8 mouse cellular contexts compared by ENCODE assay signal in genomic region chr8:85397508-85397907, GRCm38 (mm10). TPM values are rescaled to one million over a fixed set of nuclear protein-coding genes. Genes with fewer than 3 reads are reported as not detected.
DNase-seq lines count a peak whose midpoint lies in the region; ATAC-seq and TF ChIP-seq lines count a peak whose summit lies in the region.

No protein-coding gene starts in this region.

- H3K27ac ChIP-seq in layer of hippocampus, adult 2 months, result no peak overlapping the region
- H3K27ac ChIP-seq in MEL (ENCODE audit: control insufficient read depth, low read depth, low read length), result peak overlapping the region; percentile 90

- H3K9me3 ChIP-seq in MEL (replicated peaks; ENCODE audit: insufficient read depth, low read length), result no peaks in the 10 kb centered on the region

- H3K27me3 ChIP-seq in MEL (ENCODE audit: control insufficient read depth in 1 of 2, insufficient read depth in 2 of 2, low read length in 2 of 2), result no peaks in the 10 kb centered on the region

- TF ChIP-seq RAD21 in MEL (IDR thresholded peaks at IDR 0.05; ENCODE audit: low read depth, low read length), result peak; percentile 80

- peak overlapping the region; percentile 41 for H3K9ac ChIP-seq in MEL (ENCODE audit: control insufficient read depth, low read depth, low read length, poor library complexity, severe bottlenecking)

- peaks cover 6 to 36% of the 10 kb centered on the region in 2 experiments; a peak in 3 of 4 replicates for H3K4me1 ChIP-seq in MEL (ENCODE audit: control insufficient read depth in 1 of 2, insufficient read depth in 2 of 2, low read length in 2 of 2)

- peaks cover 0 to 20% of the 10 kb centered on the region in 2 experiments; a peak in 2 of 4 replicates for H3K36me3 ChIP-seq in MEL (ENCODE audit: control insufficient read depth in 1 of 2, insufficient read depth in 2 of 2, low read length in 2 of 2)

- peak in 1 of 2 experiments; percentile 62 for DNase-seq in layer of hippocampus, adult 2 months (ENCODE audit: low spot score in 2 of 2)
- DNase-seq in layer of hippocampus, adult 9-11 months, result no peak
- DNase-seq in MEL (ENCODE audit: low read depth, low spot score), result peak; percentile 89
- peak; percentile 77 for DNase-seq in c-Kit-negative CD71-positive TER-119-positive erythroid progenitor cells, embryonic 14.5 days (ENCODE audit: low read depth, low spot score)
- DNase-seq in heart, postnatal 10 days, result peak; percentile 65 to 77
- peak; percentile 85 for DNase-seq in liver
- DNase-seq in ovary, postnatal 36 days (ENCODE audit: low spot score), result peak; percentile 36

- H3K79me2 ChIP-seq in MEL (ENCODE audit: control insufficient read depth, insufficient read depth, low read length, poor library complexity), result no peaks in the 10 kb centered on the region

- no peak for TF ChIP-seq EP300 in MEL (IDR thresholded peaks at IDR 0.05; ENCODE audit: low read depth in 1 of 2, low read length in 2 of 2)

- TF ChIP-seq POLR2A in MEL (IDR thresholded peaks at IDR 0.05; ENCODE audit: control insufficient read depth in 1 of 2, insufficient read depth in 1 of 2, low read depth in 1 of 2, low read length in 2 of 2, poor library complexity in 1 of 2), result 0 out of 4 replicates have a peak, but pooled peaks of 1 of the 2 experiments have one; percentile 43

- no peak for ATAC-seq in inflammation-experienced regulatory T-cells, adult 6 months

- peak; percentile 91 for TF ChIP-seq CTCF in layer of hippocampus, adult 2 months (conservative IDR thresholded peaks at IDR 0.05)
- peak; percentile 73 to 95 (median 92) for TF ChIP-seq CTCF in MEL (IDR thresholded peaks at IDR 0.05 in 2 of 3, conservative IDR thresholded peaks at IDR 0.05 in 1 of 3; ENCODE audit: control insufficient read depth in 1 of 3, insufficient read depth in 1 of 3, low read depth in 2 of 3, low read length in 3 of 3, poor library complexity in 1 of 3, severe bottlenecking in 1 of 3)

- intact Hi-C loops in heart, postnatal 10 days (cut with DNase I), result loop anchor here (1.0 to 2.0 kb wide), 2 partner anchors 39 to 85 kb away; no protein-coding TSS in a partner anchor

- no peak overlapping the region for H3K4me3 ChIP-seq in layer of hippocampus, adult 2 months
- peak overlapping the region; percentile 32 to 40 for H3K4me3 ChIP-seq in MEL (ENCODE audit: control insufficient read depth in 1 of 2, insufficient read depth in 1 of 2, low read depth in 2 of 2, low read length in 2 of 2)

TF ChIP-seq in MEL, 35 proteins besides CTCF, POLR2A, EP300 and RAD21:
- TF ChIP-seq MXI1 (IDR thresholded peaks at IDR 0.05; ENCODE audit: low read depth, low read length) (peak; percentile 36), SMC3 (IDR thresholded peaks at IDR 0.05; ENCODE audit: low read depth, low read length) (peak; percentile 95), TBP (IDR thresholded peaks at IDR 0.05; ENCODE audit: low read depth, low read length) (peak; percentile 81), ZC3H11A (IDR thresholded peaks at IDR 0.05; ENCODE audit: low read depth, low read length) (peak; percentile 89), SIN3A (IDR thresholded peaks at IDR 0.05; ENCODE audit: low read length) (peak; percentile 46; the same call in 1 of the 2 replicates), JUND (IDR thresholded peaks at IDR 0.05; ENCODE audit: low read depth, low read length) (no peak), GATA1 (IDR thresholded peaks at IDR 0.05; ENCODE audit: low read depth, low read length) (no peak), RCOR1 (IDR thresholded peaks at IDR 0.05; ENCODE audit: low read depth, low read length) (no peak), ZNF384 (IDR thresholded peaks at IDR 0.05; ENCODE audit: low read depth, low read length) (peak; percentile 52; the same call in 1 of the 2 replicates)
TF ChIP-seq in MEL: peak in this region for 6.

RNA-seq across cellular contexts. Expression of gene Mylk3, which starts 11.4 kb away (rescaled TPM):
- 1 to 10 TPM; 4.1 to 4.9 TPM for total RNA-seq in layer of hippocampus, adult 2 months (2021)
- total RNA-seq in MEL (2012; rRNA removed), result 6.7 and 10.4 TPM in 2 replicates
- polyA plus RNA-seq in MEL (2012; ENCODE audit: insufficient read depth in 1 of 2, insufficient read length in 2 of 2, low read depth in 1 of 2, low replicate concordance in 2 of 2, missing spikeins in 1 of 2), result 1 to 10 TPM in 1 of 2 experiments, not detected in 1; 9.5 TPM
- total RNA-seq in heart, postnatal 10 days (2021), result 100 to 1,000 TPM; 274 to 314 TPM
- not detected for polyA plus RNA-seq in inflammation-experienced regulatory T-cells, adult 6 months (2017; shearing (Covaris generic))

RNA-seq across cellular contexts. Expression of gene 4921524J17Rik, which starts 35.1 kb away (rescaled TPM):
- 10 to 100 TPM; 16.5 to 17.7 TPM for total RNA-seq in layer of hippocampus, adult 2 months (2021)
- total RNA-seq in MEL (2012; rRNA removed), result 14.6 and 16.1 TPM in 2 replicates
- 10 to 100 TPM in 1 of 2 experiments, not detected in 1; 21.9 TPM for polyA plus RNA-seq in MEL (2012; ENCODE audit: insufficient read depth in 1 of 2, insufficient read length in 2 of 2, low read depth in 1 of 2, low replicate concordance in 2 of 2, missing spikeins in 1 of 2)
- 10 to 100 TPM; 17.9 to 21.6 TPM for total RNA-seq in heart, postnatal 10 days (2021)
- 10 to 100 TPM; 76.4 to 84.3 (median 77.7) TPM for polyA plus RNA-seq in inflammation-experienced regulatory T-cells, adult 6 months (2017; shearing (Covaris generic))

Comparison
In these comparisons a context has a peak if more than half of its experiments do, and no peak if none do; other contexts are left out.
1. RNA of gene Mylk3, which starts 11.4 kb away (total RNA-seq): 274 to 314 TPM in heart, postnatal 10 days; 6.7 to 10.4 TPM in MEL and 4.1 to 4.9 TPM in layer of hippocampus, adult 2 months; every median in the first group is over 10 times any median in the second.